Mouse (Mus musculus) heart, embryonic 10.5 days (tissue): ENCODE data around the gene Tex13c2. TPM values are rescaled to one million over a fixed set of nuclear protein-coding genes. Genes with fewer than 3 reads are reported as not detected.

Source experiments
- DNase-seq: peaks from one replicate; pipeline ENCODE4 v3.0.0-alpha.2; 2017; ENCODE audit warnings: low spot score
- H3K27ac ChIP-seq: fragments of 300-500 bp; sonication (generic); 2 replicates; pipeline ENCODE4 v1.5.1; 2016; ENCODE audit warnings: mild to moderate bottlenecking
- H3K27me3 ChIP-seq: fragments of 300-500 bp; sonication (generic); 2 replicates; pipeline ENCODE4 v1.6.1; 2016; ENCODE audit warnings: mild to moderate bottlenecking; ENCODE audit not compliant: poor library complexity, insufficient read depth, severe bottlenecking
- H3K36me3 ChIP-seq: fragments of 300-500 bp; sonication (generic); 2 replicates; pipeline ENCODE4 v1.6.1; 2016; ENCODE audit warnings: mild to moderate bottlenecking, moderate library complexity
- H3K4me1 ChIP-seq: fragments of 300-500 bp; sonication (generic); 2 replicates; pipeline ENCODE4 v1.6.1; 2016; ENCODE audit warnings: mild to moderate bottlenecking
- H3K4me3 ChIP-seq: fragments of 300-500 bp; sonication (generic); 2 replicates; pipeline ENCODE4 v1.5.1; 2016; ENCODE audit warnings: mild to moderate bottlenecking, moderate library complexity
- H3K9me3 ChIP-seq: fragments of 300-500 bp; sonication (generic); 2 replicates; pipeline ENCODE4 v1.6.1; 2016; ENCODE audit warnings: mild to moderate bottlenecking, moderate library complexity
- WGBS: fragments of 180-500 bp; shearing (Covaris S2); methylation state at CpG from one replicate; pipeline ENCODE4 v1.1.7; 2016; 5-methylcytosine and 5-hydroxymethylcytosine counted together
- polyA plus RNA-seq: library from polyadenylated mRNA; unstranded; fragments of >200 nt; fragmentation: Nextera tagmentation; extraction: Ambion mirVana; gene quantifications from 2 replicates; pipeline ENCODE4 v1.2.1, GENCODE M21; 2016

Tex13c2 gene
- polyA plus RNA-seq, result not detected in 2 replicates

DNA sequence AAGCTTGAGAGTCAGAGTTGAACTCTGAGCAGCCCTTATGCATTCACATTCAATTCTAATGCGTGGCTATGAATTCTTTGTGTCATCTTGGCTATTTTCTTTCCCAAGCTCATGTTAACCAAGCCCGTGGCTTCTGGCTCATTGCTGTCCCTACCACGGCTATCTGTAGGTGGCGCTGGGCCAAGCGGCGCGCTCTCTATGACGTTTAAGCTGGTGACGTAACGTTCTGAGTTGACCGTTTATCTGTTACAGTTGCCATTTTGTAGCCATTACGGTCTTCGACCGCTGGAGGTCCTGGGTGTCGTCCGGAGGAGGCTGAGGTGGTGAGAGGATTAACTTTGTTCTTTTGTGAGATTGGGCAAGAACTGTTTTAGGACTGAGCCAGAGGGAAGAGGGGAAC lies at the start of gene Tex13c2:
TSS of gene Tex13c2 (plus strand) at position 246 of the 400 bp plus-strand sequence.
- no peak within 1 kb of the TSS for H3K27ac ChIP-seq
- H3K27me3 ChIP-seq, result no peaks in the 10 kb centered on the region
- H3K4me1 ChIP-seq, result no peaks in the 10 kb centered on the region
- H3K4me3 ChIP-seq, result no peak within 1 kb of the TSS
- DNase-seq, result no peak
- H3K36me3 ChIP-seq, result no peaks in the 10 kb centered on the region
- 80% methylated on average over 16 of the region's 16 CpGs for WGBS
- no peaks in the 10 kb centered on the region for H3K9me3 ChIP-seq

DNA sequence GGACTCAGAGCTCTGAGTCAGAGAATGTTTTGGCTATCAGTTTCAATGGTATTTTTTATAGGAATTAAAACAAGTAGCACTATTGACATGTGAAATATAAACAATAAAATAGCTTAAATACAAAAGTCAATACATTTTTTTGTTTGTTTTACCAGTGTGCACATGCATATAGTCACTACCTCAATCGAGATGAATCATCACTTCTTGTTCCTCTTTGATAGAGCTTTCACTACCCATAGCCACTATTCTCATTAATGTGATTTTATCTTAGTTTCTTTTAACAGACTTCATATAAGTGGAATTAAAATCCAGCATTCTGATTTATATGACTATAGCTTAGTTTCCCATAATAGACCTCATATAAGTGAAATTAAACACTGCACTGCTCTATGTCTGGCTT lies 39.2 kb upstream of the Tex13c2 start:
- Histone ChIP-seq H3K27ac (no peak overlapping the region), H3K9me3 (no peaks in the 10 kb centered on the region), H3K4me3 (no peak overlapping the region), H3K27me3 (no peaks in the 10 kb centered on the region), H3K4me1 (no peaks in the 10 kb centered on the region), H3K36me3 (no peaks in the 10 kb centered on the region)
- 56% methylated on average over 1 of the region's 1 CpGs for WGBS
- no peak for DNase-seq

DNA sequence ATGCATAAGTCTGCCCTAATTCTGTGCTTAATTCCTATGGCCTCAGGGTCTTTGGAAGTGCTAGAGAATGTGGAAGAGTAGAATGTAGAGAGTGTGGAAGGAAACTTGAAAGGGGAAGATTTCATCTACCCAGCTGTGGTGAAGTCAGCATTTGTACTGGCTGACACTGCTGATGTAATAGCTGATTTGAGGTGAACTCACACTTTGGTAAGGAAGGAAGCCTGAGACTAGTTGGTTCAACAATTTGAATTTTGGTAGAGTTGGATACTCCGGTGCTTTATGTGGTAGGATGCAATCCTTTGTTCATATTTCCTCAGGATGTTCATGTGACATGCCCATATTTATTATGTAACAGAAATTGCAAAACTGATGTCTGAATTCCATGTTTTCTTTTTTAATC lies 36.5 kb upstream of the Tex13c2 start:
- Histone ChIP-seq H3K4me1 (no peaks in the 10 kb centered on the region), H3K27me3 (no peaks in the 10 kb centered on the region), H3K27ac (no peak overlapping the region), H3K9me3 (no peaks in the 10 kb centered on the region), H3K4me3 (no peak overlapping the region), H3K36me3 (no peaks in the 10 kb centered on the region)
- 76% methylated on average over 1 of the region's 1 CpGs for WGBS
- no peak for DNase-seq

DNA sequence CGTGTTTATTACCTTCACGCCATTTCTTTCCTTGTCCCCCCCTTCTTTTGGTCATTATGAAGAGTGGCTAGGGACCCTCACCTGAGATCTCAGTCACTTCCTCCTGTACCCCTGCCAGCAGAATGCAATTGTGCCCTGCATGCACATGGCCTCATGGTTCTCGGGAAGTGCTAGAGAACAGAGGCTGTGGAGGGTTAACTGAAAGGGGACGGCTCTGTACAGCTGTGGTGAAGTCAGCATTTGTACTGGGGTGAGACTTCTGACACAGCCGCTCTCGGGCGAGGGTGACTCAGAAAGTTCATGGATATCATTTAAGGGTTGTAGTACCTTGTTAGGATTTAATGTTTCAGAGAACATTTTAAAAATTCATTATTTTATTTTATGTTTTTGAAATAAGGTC lies 35.0 kb upstream of the Tex13c2 start:
- Histone ChIP-seq H3K9me3 (no peaks in the 10 kb centered on the region), H3K4me3 (no peak overlapping the region), H3K27me3 (no peaks in the 10 kb centered on the region), H3K27ac (no peak overlapping the region), H3K4me1 (no peaks in the 10 kb centered on the region), H3K36me3 (no peaks in the 10 kb centered on the region)
- DNase-seq, result no peak
- 73% methylated on average over 7 of the region's 7 CpGs for WGBS

DNA sequence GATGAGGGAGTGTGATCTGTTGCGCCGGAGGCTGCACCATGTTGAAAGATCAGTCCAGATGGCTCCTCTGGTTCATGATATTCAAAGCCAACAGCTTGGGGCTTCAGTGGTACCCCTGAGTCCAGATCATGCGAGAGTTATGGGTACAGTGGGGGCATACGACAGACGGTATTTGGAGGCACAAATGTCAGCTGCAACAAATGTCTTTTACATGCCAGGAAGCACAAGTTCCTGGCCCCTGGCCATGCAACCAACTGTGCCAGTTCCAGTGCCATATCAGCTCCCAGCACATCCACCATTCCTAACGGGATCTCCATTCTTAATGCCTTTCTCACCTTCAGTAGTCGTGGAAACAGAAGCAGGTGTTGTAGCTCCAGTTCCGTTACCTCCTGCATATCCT lies 845 bp downstream of the Tex13c2 start:
- Histone ChIP-seq H3K9me3 (no peaks in the 10 kb centered on the region), H3K4me3 (no peak overlapping the region), H3K36me3 (no peaks in the 10 kb centered on the region), H3K27me3 (no peaks in the 10 kb centered on the region), H3K27ac (no peak overlapping the region), H3K4me1 (no peaks in the 10 kb centered on the region)
- WGBS, result 88% methylated on average over 8 of the region's 8 CpGs
- no peak for DNase-seq

DNA sequence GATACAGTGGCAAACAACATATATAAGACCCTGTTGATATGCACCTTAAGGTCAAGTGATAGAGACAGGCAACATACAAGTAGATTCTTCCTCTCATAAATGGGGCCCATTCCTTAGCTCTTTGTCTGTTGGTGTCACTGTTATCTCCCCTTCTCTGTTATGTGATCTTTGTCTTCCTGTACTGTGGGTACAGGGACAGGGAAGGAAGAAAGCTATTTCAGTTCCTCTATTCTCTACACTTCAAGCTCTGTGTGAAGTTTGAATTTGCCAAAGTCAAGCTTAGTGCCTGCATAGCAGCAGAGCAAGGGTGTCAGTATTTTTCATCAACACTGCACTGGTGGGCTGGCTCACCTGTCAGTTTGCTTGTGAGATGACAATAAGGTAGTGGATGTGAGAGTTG lies 11.0 kb downstream of the Tex13c2 start:
- H3K4me3 ChIP-seq, result no peak overlapping the region
- H3K27ac ChIP-seq, result no peak overlapping the region
- H3K4me1 ChIP-seq, result no peaks in the 10 kb centered on the region
- no peaks in the 10 kb centered on the region for H3K9me3 ChIP-seq
- H3K36me3 ChIP-seq, result no peaks in the 10 kb centered on the region
- DNase-seq, result no peak
- no peaks in the 10 kb centered on the region for H3K27me3 ChIP-seq

DNA sequence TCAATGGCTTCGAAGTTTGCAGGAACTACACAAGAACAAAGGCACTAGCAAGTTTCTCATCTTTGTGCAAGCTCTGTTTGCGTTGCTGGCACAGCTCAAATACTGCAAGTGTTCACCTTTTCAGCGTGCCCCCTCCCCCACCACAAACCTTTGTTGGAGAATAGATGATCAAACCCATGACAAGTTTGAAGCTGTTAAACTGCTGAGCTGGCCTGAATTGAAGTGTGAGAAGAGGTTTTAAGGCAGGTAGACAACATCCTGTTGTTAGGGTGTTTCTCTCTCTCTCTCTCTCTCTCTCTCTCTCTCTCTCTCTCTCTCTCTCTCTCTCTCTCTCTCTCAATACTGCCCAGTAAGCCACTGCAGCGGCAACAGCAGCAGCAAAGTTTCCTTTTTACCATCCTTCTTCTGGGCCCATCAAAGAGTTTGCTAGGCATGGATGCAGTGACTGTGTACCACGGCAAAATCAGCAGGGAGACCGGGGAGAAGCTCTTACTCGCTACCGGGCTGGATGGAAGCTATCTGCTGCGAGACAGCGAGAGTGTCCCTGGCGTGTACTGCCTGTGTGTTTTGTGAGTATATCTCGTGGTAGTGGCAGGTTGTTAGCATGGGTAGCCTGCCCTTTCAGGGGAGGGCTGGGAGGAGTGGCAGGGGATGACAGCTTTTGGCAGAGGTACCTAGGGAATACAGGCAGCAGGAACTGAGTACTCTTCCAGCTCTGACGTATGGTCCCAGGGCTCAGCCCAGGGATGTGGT lies 13.0 kb downstream of the Tex13c2 start, which contains the start of gene Sh2d1a:
TSS of gene Sh2d1a (plus strand) at position 163 of the 753 bp plus-strand sequence.
- Histone ChIP-seq H3K4me3 (no peak within 1 kb of the TSS), H3K9me3 (no peaks in the 10 kb centered on the region), H3K27ac (no peak within 1 kb of the TSS), H3K4me1 (no peaks in the 10 kb centered on the region), H3K27me3 (no peaks in the 10 kb centered on the region), H3K36me3 (no peaks in the 10 kb centered on the region)
- whole genome bisulfite sequencing, result 75% methylated on average over 13 of the region's 13 CpGs
- DNase-seq, result no peak

DNA sequence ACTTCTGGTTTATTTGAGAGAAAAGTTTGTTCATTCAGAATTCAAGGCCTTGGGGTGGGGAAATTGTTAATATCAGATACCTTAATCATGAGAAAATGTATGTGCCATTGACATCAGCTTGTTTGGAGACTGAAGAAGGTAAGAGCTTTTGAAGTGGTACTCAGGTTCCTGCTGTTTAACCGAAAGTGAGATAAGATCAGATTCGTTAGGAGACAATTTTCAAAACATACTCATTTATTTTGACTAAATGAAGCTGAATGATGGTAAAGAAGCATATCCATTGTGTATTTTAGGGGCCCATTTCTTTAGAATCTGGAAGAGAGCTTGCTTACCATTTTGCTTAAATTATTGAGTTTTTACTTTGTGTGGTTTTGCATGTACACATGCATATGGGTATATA lies 21.6 kb downstream of the Tex13c2 start:
- Histone ChIP-seq H3K4me1 (no peaks in the 10 kb centered on the region), H3K9me3 (no peaks in the 10 kb centered on the region), H3K27me3 (no peaks in the 10 kb centered on the region), H3K27ac (no peak overlapping the region), H3K36me3 (no peaks in the 10 kb centered on the region), H3K4me3 (no peak overlapping the region)
- 68% methylated on average over 2 of the region's 2 CpGs for WGBS
- DNase-seq, result no peak

DNA sequence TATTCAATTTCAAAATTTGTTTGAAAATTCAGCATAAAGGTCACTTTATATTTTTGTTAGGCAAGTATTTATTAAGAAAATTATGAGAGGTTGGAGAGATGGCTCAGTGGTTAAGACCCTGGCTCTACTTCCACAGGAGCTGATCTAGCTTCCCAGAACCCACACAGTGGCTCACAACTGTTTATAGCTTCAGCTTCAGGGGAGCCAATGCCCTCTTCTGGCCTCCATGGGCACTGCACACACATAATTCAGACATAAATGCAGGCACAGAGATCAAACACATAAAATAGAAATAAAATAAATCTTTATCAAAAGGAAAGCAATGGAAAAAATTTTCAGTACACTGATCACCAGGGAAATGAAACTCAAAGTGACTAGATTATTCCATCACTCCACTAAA lies 23.1 kb downstream of the Tex13c2 start:
- Histone ChIP-seq H3K27me3 (no peaks in the 10 kb centered on the region), H3K4me3 (no peak overlapping the region), H3K36me3 (no peaks in the 10 kb centered on the region), H3K4me1 (no peaks in the 10 kb centered on the region), H3K9me3 (no peaks in the 10 kb centered on the region), H3K27ac (no peak overlapping the region)
- DNase-seq, result no peak

DNA sequence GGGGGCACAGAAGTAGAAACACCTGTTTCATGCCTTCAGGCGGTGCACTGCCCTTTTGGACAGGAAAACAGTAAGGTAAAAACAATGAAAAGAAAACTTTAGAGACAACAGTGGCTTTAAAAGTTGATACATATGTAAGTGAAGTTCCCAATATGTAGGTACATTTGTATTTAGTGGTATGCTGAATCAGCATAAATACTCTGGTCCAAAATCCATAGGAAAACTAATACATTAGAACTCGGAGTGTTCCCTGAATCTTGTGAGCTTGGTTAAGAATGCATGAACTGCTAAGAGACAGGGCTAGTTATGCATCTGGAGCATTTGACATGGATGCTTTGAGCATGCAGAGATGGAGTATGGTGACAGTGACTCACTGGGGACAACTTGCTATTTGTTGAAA lies 33.4 kb downstream of the Tex13c2 start:
- Histone ChIP-seq H3K4me1 (no peaks in the 10 kb centered on the region), H3K27ac (no peak overlapping the region), H3K27me3 (no peaks in the 10 kb centered on the region), H3K4me3 (no peak overlapping the region), H3K9me3 (no peaks in the 10 kb centered on the region), H3K36me3 (no peaks in the 10 kb centered on the region)
- DNase-seq, result no peak
- 90% methylated on average over 2 of the region's 2 CpGs for WGBS

DNA sequence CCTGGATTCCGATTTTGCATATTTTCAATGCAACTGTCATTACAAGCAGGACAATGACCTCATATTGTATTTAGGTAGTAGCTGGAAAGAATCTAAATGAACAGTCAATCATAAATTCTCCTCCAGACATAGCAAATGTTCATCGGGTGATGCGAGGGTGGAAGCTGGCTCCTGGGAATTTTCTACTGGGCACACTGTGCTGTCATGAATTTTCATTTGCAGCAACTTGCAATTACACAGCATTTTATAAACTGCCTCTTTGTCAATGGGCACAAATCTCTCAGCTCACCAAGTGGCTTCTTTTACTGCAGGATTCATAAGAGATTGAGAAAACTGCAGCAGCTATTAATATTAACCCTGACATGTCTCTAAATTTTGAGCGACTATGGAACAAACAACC lies 41.2 kb downstream of the Tex13c2 start:
- WGBS, result 82% methylated on average over 4 of the region's 4 CpGs
- no peaks in the 10 kb centered on the region for H3K27me3 ChIP-seq
- no peak for DNase-seq
- no peak overlapping the region for H3K27ac ChIP-seq
- H3K4me1 ChIP-seq, result no peaks in the 10 kb centered on the region
- H3K36me3 ChIP-seq, result no peaks in the 10 kb centered on the region
- H3K4me3 ChIP-seq, result no peak overlapping the region
- no peaks in the 10 kb centered on the region for H3K9me3 ChIP-seq

DNA sequence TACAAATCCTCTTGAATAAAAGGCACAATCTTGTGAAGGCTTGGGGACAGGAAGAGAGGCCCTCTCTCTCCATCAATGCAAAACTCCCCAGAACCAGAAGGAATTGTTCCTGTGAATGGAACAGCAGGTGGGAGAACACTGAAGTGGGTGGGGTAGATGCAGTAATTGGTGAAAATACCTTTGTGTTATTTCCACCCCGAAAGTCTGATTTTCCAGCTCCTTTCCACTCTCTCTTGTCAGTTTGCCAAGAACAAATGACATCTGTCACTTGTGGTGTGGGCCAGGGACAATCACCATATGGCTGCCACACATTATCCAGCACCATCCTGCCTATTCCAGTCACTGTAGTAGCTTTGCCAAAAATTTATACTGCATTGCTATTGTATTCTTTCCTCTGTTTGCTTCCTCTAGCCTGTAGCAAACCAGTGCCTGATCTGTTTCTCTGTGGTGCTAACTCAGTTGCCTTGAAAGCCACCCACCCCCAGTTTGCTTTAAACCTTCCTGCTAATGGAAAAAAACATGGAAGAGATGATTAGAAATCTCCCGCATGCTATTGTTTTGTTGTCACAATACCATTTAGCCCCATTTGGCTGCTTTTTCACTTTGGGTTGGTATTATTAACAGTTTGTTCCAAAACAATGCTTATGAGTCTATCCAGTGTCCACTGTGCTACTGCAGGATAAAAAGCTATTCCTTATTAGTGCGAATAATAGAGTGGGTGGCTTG lies 50.7 kb downstream of the Tex13c2 start:
- no peaks in the 10 kb centered on the region for H3K9me3 ChIP-seq
- DNase-seq, result no peak
- H3K27ac ChIP-seq, result no peak overlapping the region
- peak overlapping the region; percentile 15; the same call in 1 of the 2 replicates for H3K4me3 ChIP-seq
- no peaks in the 10 kb centered on the region for H3K27me3 ChIP-seq
- WGBS, result 44% methylated on average over 3 of the region's 3 CpGs
- H3K4me1 ChIP-seq, result no peaks in the 10 kb centered on the region
- no peaks in the 10 kb centered on the region for H3K36me3 ChIP-seq

DNA sequence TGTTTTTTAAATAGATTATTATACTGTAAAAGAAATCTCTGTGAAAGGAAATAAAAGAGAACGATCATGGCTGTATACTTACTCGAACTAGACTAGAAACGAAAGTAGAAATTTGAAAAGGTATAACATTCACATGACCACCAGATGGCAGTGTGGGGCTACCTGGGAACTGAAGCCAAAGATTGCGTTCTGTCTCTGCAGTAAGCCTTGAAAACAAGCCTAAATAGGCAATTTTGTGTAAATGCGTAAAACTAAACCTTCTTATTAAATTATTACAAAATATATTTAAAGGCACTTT lies 51.2 kb downstream of the Tex13c2 start:
- H3K27ac ChIP-seq, result no peak overlapping the region
- no peaks in the 10 kb centered on the region for H3K36me3 ChIP-seq
- no peaks in the 10 kb centered on the region for H3K9me3 ChIP-seq
- peak overlapping the region; percentile 15; the same call in 1 of the 2 replicates for H3K4me3 ChIP-seq
- H3K27me3 ChIP-seq, result no peaks in the 10 kb centered on the region
- DNase-seq, result no peak
- 53% methylated on average over 5 of the region's 5 CpGs for WGBS
- H3K4me1 ChIP-seq, result no peaks in the 10 kb centered on the region
